Mouse (Mus musculus): ENCODE measurements around the gene Zbtb2. TPM values are rescaled to one million over a fixed set of nuclear protein-coding genes. Genes with fewer than 3 reads are reported as not detected.

Zbtb2 gene
- total and polyA plus RNA-seq, 3 experiments: 6.1 to 11.4 (median 11.1) TPM

GRCm38 (mm10) chr10:4374734-4375133 lies 13.2 kb downstream of the Zbtb2 start:
- peaks cover 0 to 11% of the 10 kb centered on the region in 2 experiments; a peak in 1 of 4 replicates for H3K4me1 ChIP-seq (ENCODE audit: control insufficient read depth in 1 of 2, insufficient read depth in 2 of 2)
- DNase-seq (ENCODE audit: extremely low read depth): no peak
- in situ Hi-C loops (cut with MboI; ENCODE audit: low pct_ligation_motif_present, low pct_unique_long_range_greater_than_20kb, low sequenced_read_pairs) (no loop called here), dilution Hi-C loops (cut with MboI; ENCODE audit: extremely low pct_ligation_motif_present, extremely low pct_unique_long_range_greater_than_20kb, low sequenced_read_pairs) (no loop called here)
- no peaks in the 10 kb centered on the region for H3K27me3 ChIP-seq (replicated peaks)
- H3K4me2 ChIP-seq (ENCODE audit: insufficient read depth, low read depth, poor library complexity, severe bottlenecking): no peak overlapping the region
- H3K36me3 ChIP-seq (replicated peaks in 1 of 2; ENCODE audit: control insufficient read depth in 1 of 2, insufficient read depth in 1 of 2, low read length in 1 of 2): peaks cover 21 to 45% of the 10 kb centered on the region in 2 experiments
- no peak overlapping the region for H3K27ac ChIP-seq (ENCODE audit: insufficient read depth, low read depth)
- H3K9me3 ChIP-seq (replicated peaks; ENCODE audit: low read length): no peaks in the 10 kb centered on the region
- TF ChIP-seq POLR2AphosphoS2 (IDR thresholded peaks at IDR 0.05; ENCODE audit: low read depth, low read length): no peak
- no peak for TF ChIP-seq JUND (conservative IDR thresholded peaks at IDR 0.05; ENCODE audit: low read depth, low read length)
- no peak for TF ChIP-seq ZMIZ1 (IDR thresholded peaks at IDR 0.05; ENCODE audit: low read depth, low read length)
- H3K79me2 ChIP-seq (replicated peaks; ENCODE audit: control insufficient read depth, extremely low read depth, insufficient read depth, poor library complexity, severe bottlenecking): no peaks in the 10 kb centered on the region
- H3K4me3 ChIP-seq (replicated peaks in 1 of 3; ENCODE audit: low read depth in 2 of 3, low read length in 2 of 3, poor library complexity in 1 of 3): no peak overlapping the region
- H3K9ac ChIP-seq (ENCODE audit: insufficient read depth, low read depth): no peak overlapping the region

- H3K4me3 ChIP-seq (replicated peaks in 1 of 3; ENCODE audit: low read depth in 2 of 3, low read length in 2 of 3, poor library complexity in 1 of 3): no peak overlapping the region
- no peaks in the 10 kb centered on the region for H3K27me3 ChIP-seq (replicated peaks)
- H3K9ac ChIP-seq (ENCODE audit: insufficient read depth, low read depth): no peak overlapping the region
- DNase-seq (ENCODE audit: extremely low read depth): no peak
- H3K79me2 ChIP-seq (replicated peaks; ENCODE audit: control insufficient read depth, extremely low read depth, insufficient read depth, poor library complexity, severe bottlenecking): no peaks in the 10 kb centered on the region
- peaks cover 0 to 11% of the 10 kb centered on the region in 2 experiments; a peak in 1 of 4 replicates for H3K4me1 ChIP-seq (ENCODE audit: control insufficient read depth in 1 of 2, insufficient read depth in 2 of 2)
- peaks cover 21 to 47% of the 10 kb centered on the region in 2 experiments for H3K36me3 ChIP-seq (replicated peaks in 1 of 2; ENCODE audit: control insufficient read depth in 1 of 2, insufficient read depth in 1 of 2, low read length in 1 of 2)
- TF ChIP-seq EP300 (IDR thresholded peaks at IDR 0.05; ENCODE audit: low read length): no peak
- no peak for TF ChIP-seq SMC3 (IDR thresholded peaks at IDR 0.05; ENCODE audit: low read depth, low read length)
- TF ChIP-seq IRF4 (IDR thresholded peaks at IDR 0.05; ENCODE audit: low read depth, low read length): no peak
- TF ChIP-seq TCF12 (IDR thresholded peaks at IDR 0.05; ENCODE audit: low read depth, low read length): no peak
- TF ChIP-seq USF2 (conservative IDR thresholded peaks at IDR 0.05; ENCODE audit: low read depth, low read length): no peak
- no peak for TF ChIP-seq UBTF (IDR thresholded peaks at IDR 0.05; ENCODE audit: low read depth, low read length)
- TF ChIP-seq USF1 (IDR thresholded peaks at IDR 0.05; ENCODE audit: low read depth, low read length): no peak
- TF ChIP-seq MYC (IDR thresholded peaks at IDR 0.05; ENCODE audit: low read depth, low read length): no peak
- no peak for TF ChIP-seq KAT2A (IDR thresholded peaks at IDR 0.05; ENCODE audit: insufficient replicate concordance, low read length)
- no peak for TF ChIP-seq RAD21 (IDR thresholded peaks at IDR 0.05; ENCODE audit: low read depth, low read length)
- no peak for TF ChIP-seq MAZ (IDR thresholded peaks at IDR 0.05; ENCODE audit: low read depth, low read length)
- TF ChIP-seq E2F4 (IDR thresholded peaks at IDR 0.05; ENCODE audit: insufficient replicate concordance, low read depth, low read length): no peak
- no peak for TF ChIP-seq ELF1 (IDR thresholded peaks at IDR 0.05; ENCODE audit: low read depth, low read length)
- no peak for TF ChIP-seq ZKSCAN1 (IDR thresholded peaks at IDR 0.05; ENCODE audit: borderline replicate concordance, low read depth, low read length)
- no peak for TF ChIP-seq GABPA (IDR thresholded peaks at IDR 0.05; ENCODE audit: insufficient replicate concordance, low read depth, low read length)
- TF ChIP-seq TBP (conservative IDR thresholded peaks at IDR 0.05; ENCODE audit: low read depth, low read length): no peak
- no peak for TF ChIP-seq NELFE (IDR thresholded peaks at IDR 0.05; ENCODE audit: low read depth, low read length)
- no peak for TF ChIP-seq ZNF384 (IDR thresholded peaks at IDR 0.05; ENCODE audit: low read depth, low read length)
- TF ChIP-seq MXI1 (IDR thresholded peaks at IDR 0.05; ENCODE audit: low read depth, low read length): no peak
- no peak for TF ChIP-seq BHLHE40 (IDR thresholded peaks at IDR 0.05; ENCODE audit: low read depth, low read length)
- H3K27ac ChIP-seq (ENCODE audit: insufficient read depth, low read depth): no peak overlapping the region
- dilution Hi-C loops (cut with MboI; ENCODE audit: extremely low pct_ligation_motif_present, extremely low pct_unique_long_range_greater_than_20kb, low sequenced_read_pairs): no loop called here
- in situ Hi-C loops (cut with MboI; ENCODE audit: low pct_ligation_motif_present, low pct_unique_long_range_greater_than_20kb, low sequenced_read_pairs): no loop called here
- no peaks in the 10 kb centered on the region for H3K9me3 ChIP-seq (replicated peaks; ENCODE audit: low read length)
- H3K4me2 ChIP-seq (ENCODE audit: insufficient read depth, low read depth, poor library complexity, severe bottlenecking): no peak overlapping the region
Measured at GRCm38 (mm10) chr10:4374239-4374638, 13.7 kb downstream of the Zbtb2 start.
